Mouse (Mus musculus): ENCODE results near the gene Hpdl. TPM values are rescaled to one million over a fixed set of nuclear protein-coding genes. Genes with fewer than 3 reads are reported as not detected.
"Not testable (repeated sequence)": the region's sequence is repeated elsewhere in the genome, so short reads cannot be mapped to it uniquely, and the experiment has no call there.

The Hpdl gene
- total and polyA plus RNA-seq, 3 experiments = not detected

- peaks cover 12% of the 10 kb centered on the region for H3K27me3 ChIP-seq (ENCODE audit: insufficient read depth, low read length)
- H3K9me3 ChIP-seq (replicated peaks) = no peaks in the 10 kb centered on the region; the same call in 1 of the 2 replicates
- no peak overlapping the region for H3K4me3 ChIP-seq (ENCODE audit: low read depth, low read length)
- TF ChIP-seq TAL1 (conservative IDR thresholded peaks at IDR 0.05; ENCODE audit: low read depth, low read length) = no peak
- TF ChIP-seq CTCF (IDR thresholded peaks at IDR 0.05; ENCODE audit: low read depth, low read length) = no peak
- TF ChIP-seq GATA1 (IDR thresholded peaks at IDR 0.05; ENCODE audit: borderline replicate concordance, low read length) = no peak
- TF ChIP-seq POLR2AphosphoS5 (IDR thresholded peaks at IDR 0.05; ENCODE audit: insufficient replicate concordance, low read depth, low read length) = no peak
- TF ChIP-seq GATA2 (IDR thresholded peaks at IDR 0.05; ENCODE audit: borderline replicate concordance, low read depth, low read length) = no peak
- DNase-seq (ENCODE audit: low spot score) (no peak), ATAC-seq (ENCODE audit: extremely low read depth, insufficient number of reproducible peaks, low FRiP score, poor library complexity, severe bottlenecking) (no peak)
- H3K4me1 ChIP-seq (ENCODE audit: insufficient read depth, low read depth, low read length) = 0 out of 2 replicates have a peak, but pooled peaks cover 3% of the 10 kb centered on the region
- H3K36me3 ChIP-seq (replicated peaks) = no peaks in the 10 kb centered on the region
Measured at GRCm38 (mm10) chr4:116844324-116844723, 22.8 kb upstream of the Hpdl start.

- DNase-seq (ENCODE audit: low spot score) = no peak
- Histone ChIP-seq H3K27me3 (ENCODE audit: insufficient read depth, low read length) (peaks cover 13% of the 10 kb centered on the region), H3K4me1 (ENCODE audit: insufficient read depth, low read depth, low read length) (peaks cover 6% of the 10 kb centered on the region; the same call in 1 of the 2 replicates), H3K9me3 (replicated peaks) (no peaks in the 10 kb centered on the region; the same call in 1 of the 2 replicates), H3K36me3 (replicated peaks) (no peaks in the 10 kb centered on the region), H3K4me3 (ENCODE audit: low read depth, low read length) (no peak overlapping the region)
- ATAC-seq (ENCODE audit: extremely low read depth, insufficient number of reproducible peaks, low FRiP score, poor library complexity, severe bottlenecking) = no peak
- TF ChIP-seq GATA2 (IDR thresholded peaks at IDR 0.05; ENCODE audit: borderline replicate concordance, low read depth, low read length) (no peak), TAL1 (conservative IDR thresholded peaks at IDR 0.05; ENCODE audit: low read depth, low read length) (no peak), POLR2AphosphoS5 (IDR thresholded peaks at IDR 0.05; ENCODE audit: insufficient replicate concordance, low read depth, low read length) (no peak), GATA1 (IDR thresholded peaks at IDR 0.05; ENCODE audit: borderline replicate concordance, low read length) (no peak), CTCF (IDR thresholded peaks at IDR 0.05; ENCODE audit: low read depth, low read length) (no peak)
Measured at GRCm38 (mm10) chr4:116840841-116841240, 19.3 kb upstream of the Hpdl start.

- ATAC-seq (ENCODE audit: extremely low read depth, insufficient number of reproducible peaks, low FRiP score, poor library complexity, severe bottlenecking); H3K4me3 ChIP-seq (ENCODE audit: low read depth, low read length); DNase-seq (ENCODE audit: low spot score); H3K9me3 ChIP-seq (replicated peaks); H3K27me3 ChIP-seq (ENCODE audit: insufficient read depth, low read length); H3K4me1 ChIP-seq (ENCODE audit: insufficient read depth, low read depth, low read length); H3K36me3 ChIP-seq (replicated peaks): not testable (repeated sequence)
Measured at GRCm38 (mm10) chr4:116840096-116840495, 18.6 kb upstream of the Hpdl start.

- Histone ChIP-seq H3K36me3 (replicated peaks) (no peaks in the 10 kb centered on the region), H3K9me3 (replicated peaks) (no peaks in the 10 kb centered on the region)
Measured at GRCm38 (mm10) chr4:116838999-116839398, 17.5 kb upstream of the Hpdl start.

GRCm38 (mm10) chr4:116830070-116830368, 8.5 kb upstream of the Hpdl start:
- no peaks in the 10 kb centered on the region for H3K9me3 ChIP-seq (replicated peaks)
- H3K27me3 ChIP-seq (ENCODE audit: insufficient read depth, low read length) = peaks cover 12% of the 10 kb centered on the region
- no peak for ATAC-seq (ENCODE audit: extremely low read depth, insufficient number of reproducible peaks, low FRiP score, poor library complexity, severe bottlenecking)
- TF ChIP-seq CTCF (IDR thresholded peaks at IDR 0.05; ENCODE audit: low read depth, low read length) = no peak
- TF ChIP-seq GATA2 (IDR thresholded peaks at IDR 0.05; ENCODE audit: borderline replicate concordance, low read depth, low read length) = no peak
- no peak for TF ChIP-seq POLR2AphosphoS5 (IDR thresholded peaks at IDR 0.05; ENCODE audit: insufficient replicate concordance, low read depth, low read length)
- TF ChIP-seq GATA1 (IDR thresholded peaks at IDR 0.05; ENCODE audit: borderline replicate concordance, low read length) = no peak
- no peak for TF ChIP-seq TAL1 (conservative IDR thresholded peaks at IDR 0.05; ENCODE audit: low read depth, low read length)
- H3K36me3 ChIP-seq (replicated peaks) = no peaks in the 10 kb centered on the region
- no peaks in the 10 kb centered on the region for H3K4me1 ChIP-seq (ENCODE audit: insufficient read depth, low read depth, low read length)
- no peak for DNase-seq (ENCODE audit: low spot score)
- no peak overlapping the region for H3K4me3 ChIP-seq (ENCODE audit: low read depth, low read length)

More at GRCm38 (mm10) chr4:116838999-116839398, 17.5 kb upstream of the Hpdl start:
- ATAC-seq (ENCODE audit: extremely low read depth, insufficient number of reproducible peaks, low FRiP score, poor library complexity, severe bottlenecking) (no peak), DNase-seq (ENCODE audit: low spot score) (no peak)
- Histone ChIP-seq H3K4me1 (ENCODE audit: insufficient read depth, low read depth, low read length) (peaks cover 6% of the 10 kb centered on the region; the same call in 1 of the 2 replicates), H3K27me3 (ENCODE audit: insufficient read depth, low read length) (peaks cover 3% of the 10 kb centered on the region; the same call in 1 of the 2 replicates), H3K4me3 (ENCODE audit: low read depth, low read length) (no peak overlapping the region)
- TF ChIP-seq CTCF (IDR thresholded peaks at IDR 0.05; ENCODE audit: low read depth, low read length) (no peak), TAL1 (conservative IDR thresholded peaks at IDR 0.05; ENCODE audit: low read depth, low read length) (no peak)

GRCm38 (mm10) chr4:116829364-116830069, 8.0 kb upstream of the Hpdl start:
- Histone ChIP-seq H3K36me3 (replicated peaks) (no peaks in the 10 kb centered on the region), H3K4me3 (ENCODE audit: low read depth, low read length) (no peak overlapping the region), H3K4me1 (ENCODE audit: insufficient read depth, low read depth, low read length) (no peaks in the 10 kb centered on the region), H3K27me3 (ENCODE audit: insufficient read depth, low read length) (peaks cover 17% of the 10 kb centered on the region), H3K9me3 (replicated peaks) (no peaks in the 10 kb centered on the region)
- ATAC-seq (ENCODE audit: extremely low read depth, insufficient number of reproducible peaks, low FRiP score, poor library complexity, severe bottlenecking) = no peak
- TF ChIP-seq POLR2AphosphoS5 (IDR thresholded peaks at IDR 0.05; ENCODE audit: insufficient replicate concordance, low read depth, low read length) = no peak
- TF ChIP-seq GATA2 (IDR thresholded peaks at IDR 0.05; ENCODE audit: borderline replicate concordance, low read depth, low read length) = no peak
- TF ChIP-seq CTCF (IDR thresholded peaks at IDR 0.05; ENCODE audit: low read depth, low read length) = no peak
- no peak for TF ChIP-seq TAL1 (conservative IDR thresholded peaks at IDR 0.05; ENCODE audit: low read depth, low read length)
- TF ChIP-seq GATA1 (IDR thresholded peaks at IDR 0.05; ENCODE audit: borderline replicate concordance, low read length) = no peak
- DNase-seq (ENCODE audit: low spot score) = no peak

GRCm38 (mm10) chr4:116827819-116828218, 6.3 kb upstream of the Hpdl start:
- peak; percentile 77 for DNase-seq (ENCODE audit: low spot score)
- Histone ChIP-seq H3K9me3 (replicated peaks) (no peaks in the 10 kb centered on the region), H3K36me3 (replicated peaks) (no peaks in the 10 kb centered on the region), H3K4me3 (ENCODE audit: low read depth, low read length) (no peak overlapping the region), H3K27me3 (ENCODE audit: insufficient read depth, low read length) (peaks cover 19% of the 10 kb centered on the region), H3K4me1 (ENCODE audit: insufficient read depth, low read depth, low read length) (no peaks in the 10 kb centered on the region)
- no peak for ATAC-seq (ENCODE audit: extremely low read depth, insufficient number of reproducible peaks, low FRiP score, poor library complexity, severe bottlenecking)
- TF ChIP-seq GATA1 (IDR thresholded peaks at IDR 0.05; ENCODE audit: borderline replicate concordance, low read length) (no peak), CTCF (IDR thresholded peaks at IDR 0.05; ENCODE audit: low read depth, low read length) (peak; percentile 70)

Measured in G1E (cell line).